Mouse (Mus musculus) left cerebral cortex, postnatal 36 days (tissue): ENCODE measurements around the gene Pdgfra. TPM values are rescaled to one million over a fixed set of nuclear protein-coding genes. Genes with fewer than 3 reads are reported as not detected.
A peak's percentile ranks its signal among the peaks of the same experiment; 100 is the strongest.

Source experiments
- DNase-seq, 2 experiments: peaks; one replicate each; pipeline ENCODE4 v3.0.0; 2021 to 2022; ENCODE audit warnings: low spot score in 2 of 2, mixed read lengths in 1 of 2
- intact Hi-C: fragments of 180-260 bp; cut with DNase I; formaldehyde crosslinking; loops from one replicate; pipeline ENCODE4 v1.15.1; 2025
- total RNA-seq, 2 experiments: library from RNA; stranded (reverse); gene quantifications; 2 replicates each; pipeline ENCODE4 v1.2.3; 2021

Pdgfra gene
- total RNA-seq: 10 to 100 TPM; 41.2 to 42.5 TPM

- no peak for DNase-seq
- intact Hi-C loops: loop anchor here (2.0 to 10.0 kb wide), 6 partner anchors 80 to 1497 kb away; partner anchors contain the start of genes Fip1l1, Scfd2 and Spata18
Measured at GRCm38 (mm10) chr5:75152021-75152425, at the start of gene Pdgfra. Gene Pdgfra, plus strand, starts transcription at chr5:75152292.

- intact Hi-C loops: no loop called here
- no peak for DNase-seq
Measured at GRCm38 (mm10) chr5:75106511-75106910, 45.6 kb upstream of the Pdgfra start.

GRCm38 (mm10) chr5:75109368-75109767 lies 42.7 kb upstream of the Pdgfra start:
- DNase-seq: no peak

GRCm38 (mm10) chr5:75111781-75112180 lies 40.3 kb upstream of the Pdgfra start:
- no peak for DNase-seq
- intact Hi-C loops: no loop called here

More at GRCm38 (mm10) chr5:75109368-75109767, 42.7 kb upstream of the Pdgfra start:
- intact Hi-C loops: no loop called here

- intact Hi-C loops: no loop called here
- DNase-seq: no peak
Measured at GRCm38 (mm10) chr5:75118840-75119239, 33.3 kb upstream of the Pdgfra start.

- intact Hi-C loops: no loop called here
- DNase-seq: no peak
Measured at GRCm38 (mm10) chr5:75121646-75122045, 30.4 kb upstream of the Pdgfra start.

- intact Hi-C loops: no loop called here
Measured at GRCm38 (mm10) chr5:75134681-75135080, 17.4 kb upstream of the Pdgfra start.

GRCm38 (mm10) chr5:75143092-75143491 lies 9.0 kb upstream of the Pdgfra start:
- intact Hi-C loops: loop anchor here (5.0 kb wide), 1 partner anchor 181 kb away; no protein-coding TSS in a partner anchor

More at GRCm38 (mm10) chr5:75134681-75135080, 17.4 kb upstream of the Pdgfra start:
- DNase-seq: no peak

GRCm38 (mm10) chr5:75143767-75144166 lies 8.3 kb upstream of the Pdgfra start:
- intact Hi-C loops: loop anchor here (5.0 kb wide), 1 partner anchor 181 kb away; no protein-coding TSS in a partner anchor
- DNase-seq: no peak

More at GRCm38 (mm10) chr5:75143092-75143491, 9.0 kb upstream of the Pdgfra start:
- peak in 1 of 2 experiments; percentile 26 for DNase-seq

GRCm38 (mm10) chr5:75145341-75145740 lies 6.8 kb upstream of the Pdgfra start:
- no peak for DNase-seq
- intact Hi-C loops: no loop called here

GRCm38 (mm10) chr5:75146469-75146868 lies 5.6 kb upstream of the Pdgfra start:
- intact Hi-C loops: no loop called here
- DNase-seq: no peak

- intact Hi-C loops: no loop called here
Measured at GRCm38 (mm10) chr5:75148343-75149127, 3.6 kb upstream of the Pdgfra start.

GRCm38 (mm10) chr5:75149380-75149779 lies 2.7 kb upstream of the Pdgfra start:
- intact Hi-C loops: no loop called here
- no peak for DNase-seq

More at GRCm38 (mm10) chr5:75148343-75149127, 3.6 kb upstream of the Pdgfra start:
- peak in 1 of 2 experiments; percentile 14 for DNase-seq

- intact Hi-C loops: loop anchor here (5.0 to 10.0 kb wide), 5 partner anchors 78 to 1495 kb away; partner anchors contain the start of genes Fip1l1, Scfd2 and Spata18
- peak in 1 of 2 experiments; percentile 7 for DNase-seq
Measured at GRCm38 (mm10) chr5:75149880-75150279, 2.2 kb upstream of the Pdgfra start.

- intact Hi-C loops: loop anchor here (5.0 to 10.0 kb wide), 5 partner anchors 78 to 1496 kb away; partner anchors contain the start of genes Fip1l1, Scfd2 and Spata18
- no peak for DNase-seq
Measured at GRCm38 (mm10) chr5:75150341-75150981, 1.6 kb upstream of the Pdgfra start.

GRCm38 (mm10) chr5:75151146-75151900 lies 769 bp upstream of the Pdgfra start:
- intact Hi-C loops: loop anchor here (5.0 to 10.0 kb wide), 5 partner anchors 79 to 1497 kb away; partner anchors contain the start of genes Fip1l1, Scfd2 and Spata18
- peak in 1 of 2 experiments; percentile 33 for DNase-seq

- peak in 1 of 2 experiments; percentile 15 for DNase-seq
- intact Hi-C loops: loop anchor here (2.0 to 10.0 kb wide), 6 partner anchors 81 to 1498 kb away; partner anchors contain the start of genes Fip1l1, Scfd2 and Spata18
Measured at GRCm38 (mm10) chr5:75152791-75153625, 916 bp downstream of the Pdgfra start.

GRCm38 (mm10) chr5:75153626-75153960 lies 1.5 kb downstream of the Pdgfra start:
- no peak for DNase-seq
- intact Hi-C loops: loop anchor here (2.0 to 10.0 kb wide), 6 partner anchors 81 to 1499 kb away; partner anchors contain the start of genes Fip1l1, Scfd2 and Spata18
